Mouse (Mus musculus): Measurements from ENCODE around the gene Pygl. TPM values are rescaled to one million over a fixed set of nuclear protein-coding genes. Genes with fewer than 3 reads are reported as not detected.
"Not testable (repeated sequence)": the region's sequence is repeated elsewhere in the genome, so short reads cannot be mapped to it uniquely, and the experiment has no call there.

Pygl gene
- total RNA-seq, 2 experiments from 2014 or later, result 3.1 to 4.7 TPM

DNA sequence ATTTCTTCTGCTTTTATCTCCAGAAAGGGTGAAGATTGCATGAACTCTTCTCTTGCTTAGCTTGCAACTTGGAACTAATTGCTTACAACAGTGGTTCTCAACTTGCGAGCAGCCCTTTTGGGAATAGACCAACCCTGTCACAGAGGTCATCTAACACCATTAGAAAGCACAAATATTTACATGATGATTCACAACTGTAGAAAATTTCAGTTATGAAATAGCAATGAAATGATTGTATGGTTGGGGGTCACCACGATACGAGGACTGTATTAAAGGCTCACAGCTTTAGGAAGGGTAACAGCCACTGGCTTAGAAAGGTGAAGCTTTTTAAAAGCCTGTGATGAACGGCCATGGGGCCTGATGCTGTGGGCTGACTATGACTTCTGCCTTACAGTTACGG, 70.2 kb downstream of the Pygl start:
- intact Hi-C loops (cut with DNase I), result no loop called here
- DNase-seq, result no peak

DNA sequence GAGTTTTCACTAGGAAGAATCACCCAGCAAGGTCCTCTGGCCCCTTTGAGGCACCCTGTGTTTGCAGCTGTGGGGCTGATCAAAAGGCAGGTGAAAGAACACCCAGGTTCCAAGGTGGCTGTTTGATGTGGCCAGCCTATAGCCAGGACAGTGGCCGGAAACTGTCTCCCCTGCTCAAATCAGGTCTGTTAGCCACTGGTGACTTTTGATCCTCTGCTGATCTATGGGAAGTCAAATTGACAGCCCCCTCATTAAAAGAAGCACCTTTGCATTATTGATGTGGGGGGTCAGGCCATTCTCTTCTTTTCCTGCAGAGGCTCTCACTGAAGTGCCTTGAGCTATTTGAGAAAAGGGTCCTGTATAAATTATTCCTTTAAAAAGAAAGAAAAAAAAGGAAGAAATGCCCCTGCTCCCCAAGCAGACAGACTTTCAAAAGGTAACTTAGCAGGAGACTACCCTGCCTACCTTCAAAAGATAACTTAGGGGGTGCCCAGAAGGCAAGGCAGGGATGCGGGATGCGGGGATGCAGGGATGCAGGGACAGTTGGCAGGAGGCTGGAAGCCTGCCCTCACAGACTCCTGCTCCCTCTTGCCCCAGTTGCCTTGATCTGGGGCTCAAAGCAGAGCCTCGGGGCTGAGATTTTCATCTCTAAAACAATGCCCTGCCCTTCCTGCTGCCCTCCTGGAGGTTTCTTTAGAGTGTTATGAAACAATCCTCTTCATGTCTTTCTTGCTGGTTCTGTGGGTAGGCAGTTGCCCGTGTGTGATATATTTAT, 73.8 kb downstream of the Pygl start:
- intact Hi-C loops (cut with DNase I), result no loop called here
- no peak for DNase-seq

DNA sequence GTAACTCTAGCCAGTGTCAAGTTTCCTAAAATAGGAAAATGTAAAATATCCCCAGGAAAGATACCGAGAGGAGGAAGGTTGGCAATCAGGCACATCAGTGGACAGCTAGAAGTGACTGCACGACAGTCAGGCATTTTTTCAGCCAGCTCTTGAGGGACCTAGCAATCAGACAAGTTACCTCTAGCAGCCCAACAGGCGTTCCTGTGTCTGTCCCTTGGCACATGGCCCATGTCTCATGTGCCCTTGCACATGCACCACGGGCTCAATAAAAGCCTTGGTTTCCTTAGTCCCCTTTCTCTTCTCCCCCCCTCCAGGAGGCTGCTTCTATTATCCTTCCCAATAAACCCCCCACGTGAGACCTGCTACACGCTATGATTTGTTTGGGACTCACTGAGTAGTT, 75.1 kb downstream of the Pygl start:
- DNase-seq, result peak; percentile 13
- intact Hi-C loops (cut with DNase I), result no loop called here

DNA sequence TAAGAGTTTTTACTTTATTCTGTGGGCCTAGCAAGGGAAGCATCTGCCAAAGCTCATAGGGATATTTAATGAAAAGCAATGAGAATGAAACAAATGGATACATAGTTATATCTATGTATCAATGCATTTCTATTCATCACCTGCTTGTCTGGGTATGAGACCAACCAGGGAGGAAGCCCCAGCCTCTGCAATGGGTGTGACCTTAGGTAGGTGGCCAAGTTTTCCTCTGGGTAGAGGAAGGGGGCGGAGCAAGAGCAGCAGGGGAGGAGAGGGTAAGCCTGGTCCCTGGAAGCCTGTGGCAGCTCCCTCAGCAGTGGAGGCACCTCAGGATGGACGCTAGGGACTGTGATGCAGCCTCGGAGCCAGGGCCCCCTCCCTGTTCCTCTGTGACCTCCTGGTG, 77.4 kb downstream of the Pygl start, which contains the start of gene Abhd12b:
Gene Abhd12b (plus strand): TSS at position 301 of the 400 bp plus-strand sequence.
- intact Hi-C loops (cut with DNase I), result no loop called here
- no peak for DNase-seq

DNA sequence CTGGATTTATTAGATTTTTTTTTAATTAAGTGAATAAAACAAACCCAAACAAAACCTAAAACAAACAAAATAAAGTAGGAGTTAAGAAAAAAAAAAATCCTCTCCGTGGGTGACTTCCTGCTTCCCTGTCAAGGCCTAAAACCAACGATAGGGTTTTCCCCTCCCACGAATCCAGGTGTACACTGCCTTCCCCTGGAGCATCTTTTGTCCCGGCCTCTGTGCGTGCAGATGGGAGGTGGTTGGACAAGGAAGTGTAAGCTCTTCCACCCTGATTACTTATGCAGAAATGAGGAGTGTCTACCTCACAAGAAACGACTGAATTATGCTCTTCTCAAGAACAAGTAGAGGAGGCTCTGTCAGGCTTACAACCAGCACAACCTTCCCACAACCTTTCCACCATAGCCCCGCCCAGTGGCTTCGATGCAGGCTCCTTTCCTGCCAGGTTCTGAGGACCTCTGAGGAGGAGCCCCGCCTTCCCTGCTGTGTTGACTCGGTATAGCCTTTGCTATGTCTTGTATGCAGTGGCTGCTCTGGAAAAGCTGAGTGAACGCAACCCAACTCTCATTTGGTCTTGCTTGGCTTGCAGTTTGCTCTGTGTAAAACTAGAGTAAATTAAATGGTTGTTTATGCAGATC, 82.5 kb downstream of the Pygl start:
- peak; percentile 9 for DNase-seq
- intact Hi-C loops (cut with DNase I), result no loop called here

DNA sequence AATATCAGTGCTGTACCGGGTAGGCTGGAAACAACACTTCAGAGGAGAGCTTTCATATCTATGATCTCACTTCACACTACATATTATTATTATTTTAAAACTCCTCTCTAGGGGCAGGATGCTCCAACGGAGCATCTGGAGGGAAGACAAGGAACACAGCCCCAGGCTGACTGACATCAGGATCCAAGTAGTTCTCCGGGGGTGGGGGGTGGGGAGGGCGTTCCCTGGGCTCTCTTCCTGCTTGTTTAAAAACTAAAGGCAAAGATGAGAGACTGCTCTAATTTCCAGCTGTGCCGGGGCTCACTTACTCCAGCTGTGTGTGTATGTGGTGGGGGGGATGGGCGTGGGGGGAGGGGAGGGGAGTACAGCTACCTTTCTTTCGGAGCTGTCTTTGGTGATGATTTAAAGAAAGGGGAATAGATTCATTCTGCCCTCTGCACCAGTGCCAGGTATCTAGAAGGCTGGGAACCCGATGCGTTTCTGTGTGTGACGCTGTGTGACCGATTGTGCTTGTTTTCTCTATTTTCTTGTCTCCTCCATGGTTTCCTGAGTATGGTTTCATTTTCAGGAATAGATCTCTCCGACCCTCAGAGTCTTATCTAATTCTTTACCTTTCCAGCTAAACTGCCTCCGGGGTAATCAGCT, 83.2 kb downstream of the Pygl start:
- intact Hi-C loops (cut with DNase I), result no loop called here
- no peak for DNase-seq

DNA sequence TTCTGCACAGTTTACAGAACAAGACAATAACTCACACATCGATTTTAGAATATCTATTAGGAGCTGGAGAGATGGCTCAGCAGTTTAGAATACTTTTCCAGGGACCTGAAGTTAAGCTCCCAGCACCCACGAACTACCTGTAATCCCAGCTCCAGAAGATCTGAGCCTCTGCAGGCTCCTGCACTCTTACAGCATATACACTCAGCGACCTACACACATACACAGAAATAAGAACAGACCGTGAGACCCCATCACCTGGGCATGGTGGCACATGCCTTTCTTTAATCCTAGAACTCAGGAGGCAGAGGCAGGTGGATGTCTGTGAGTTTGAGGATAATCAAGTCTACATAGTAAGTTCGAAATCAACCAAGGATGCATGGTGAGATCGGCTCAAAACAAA, 85.7 kb downstream of the Pygl start:
- intact Hi-C loops (cut with DNase I), result no loop called here

DNA sequence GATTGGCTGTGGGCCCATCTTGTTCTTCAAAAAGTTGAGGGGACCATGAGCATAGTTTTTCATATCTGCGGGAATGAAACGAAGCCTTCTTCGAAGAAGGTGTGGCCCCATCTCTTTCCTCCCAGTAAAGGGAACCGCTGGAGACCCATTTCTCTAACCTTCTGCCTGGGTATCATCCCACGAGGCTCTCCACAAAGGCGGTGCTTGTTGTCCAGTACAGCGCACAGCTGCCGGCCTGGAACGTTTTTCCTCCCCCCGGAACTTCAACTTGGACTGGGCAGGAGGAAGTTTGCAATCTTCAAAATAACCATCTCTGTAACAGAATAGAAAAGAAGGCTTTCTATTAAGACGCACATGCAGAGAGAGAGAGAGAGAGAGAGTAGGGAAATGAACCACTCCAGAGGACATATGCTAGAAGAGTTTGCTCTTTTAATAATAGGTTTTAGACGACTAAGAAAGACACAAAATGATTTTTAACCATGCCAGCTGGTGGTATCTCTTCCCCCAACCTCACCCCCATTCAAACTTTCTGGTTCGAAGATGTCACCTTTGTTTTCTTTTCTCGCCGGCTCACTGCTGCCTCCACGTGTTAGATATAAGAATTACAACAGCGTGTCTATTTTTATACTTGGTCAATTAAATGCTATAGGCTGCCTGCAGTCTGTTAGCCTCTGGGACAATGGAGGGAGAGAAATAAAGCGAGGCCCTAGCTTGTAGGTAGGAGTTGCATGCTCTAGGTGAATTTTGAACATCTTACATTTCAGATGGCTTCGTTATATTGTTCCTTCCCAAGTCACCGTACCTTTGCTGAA, 86.4 kb downstream of the Pygl start:
- intact Hi-C loops (cut with DNase I), result no loop called here
- peak; percentile 47 for DNase-seq

More for the DNA sequence above, 85.7 kb downstream of the Pygl start:
- DNase-seq, result no peak

DNA sequence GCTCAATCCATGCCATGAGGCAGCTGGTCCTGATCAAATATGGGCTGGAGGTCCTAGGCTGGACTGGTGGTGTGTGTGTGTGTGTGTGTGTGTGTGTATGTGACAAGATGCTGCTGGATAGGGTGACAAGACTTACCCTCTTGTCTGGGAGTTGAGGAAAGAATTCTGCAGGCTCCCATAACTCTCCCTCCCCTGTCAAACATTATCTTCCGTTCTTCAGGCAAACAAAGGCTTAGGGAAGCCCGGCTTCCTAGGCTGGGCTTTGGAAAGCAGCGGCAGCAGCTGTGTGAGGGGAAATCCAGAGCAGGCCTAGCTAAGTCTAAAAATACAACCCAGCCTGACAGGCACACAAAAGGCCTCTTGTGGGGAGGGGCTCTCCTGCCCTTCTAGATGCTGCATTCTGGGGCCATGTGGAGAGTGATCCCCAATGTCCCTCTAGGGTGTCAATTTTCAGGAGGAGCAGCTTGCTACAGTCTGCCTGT, 87.1 kb downstream of the Pygl start:
- intact Hi-C loops (cut with DNase I); DNase-seq: not testable (repeated sequence)

DNA sequence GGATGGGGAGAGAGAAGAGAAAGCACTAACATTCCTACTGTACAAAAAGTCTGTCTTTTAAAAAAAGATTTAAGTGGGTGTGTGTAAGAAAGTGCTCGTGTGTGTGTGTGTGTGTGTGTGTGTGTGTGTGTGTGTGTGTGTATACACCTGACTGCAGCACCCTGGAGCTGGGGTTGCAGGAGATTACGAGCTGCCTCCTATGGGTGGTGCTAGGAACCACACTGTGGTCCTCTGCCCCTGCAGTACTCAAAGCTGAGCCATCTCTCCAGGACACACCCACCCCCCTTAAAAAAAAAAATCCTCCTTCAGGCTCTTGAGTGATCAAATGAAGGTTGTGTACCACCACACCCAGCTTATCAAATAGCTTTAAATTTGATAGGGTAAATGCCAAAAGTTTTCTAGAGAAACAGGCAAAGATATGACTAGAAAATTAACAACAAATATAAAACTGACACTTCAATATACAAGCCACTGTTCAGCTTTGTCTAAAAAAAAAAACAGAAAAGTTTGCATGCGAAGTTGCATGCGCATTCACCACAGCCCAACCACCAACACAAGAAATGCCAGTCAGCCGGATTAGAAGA, 90.2 kb downstream of the Pygl start:
- DNase-seq, result no peak
- intact Hi-C loops (cut with DNase I), result no loop called here

Other genes with a start within 250 kb of the Pygl start
- gene Sav1, start 244.5 kb downstream of the Pygl start, total RNA-seq (2021), result 10 to 100 TPM; 26.0 to 27.0 TPM
- gene Nin, start 117.8 kb downstream of the Pygl start, total RNA-seq (2021), result 10 to 100 TPM; 86.3 to 88.1 TPM
- not detected for gene Abhd12b, start 77.3 kb downstream of the Pygl start, total RNA-seq (2021)
- 100 to 1,000 TPM; 210 to 227 TPM for gene Trim9, start 116.1 kb upstream of the Pygl start, total RNA-seq (2021)
- gene Tmx1, start 221.6 kb upstream of the Pygl start, total RNA-seq (2021), result 10 to 100 TPM; 41.3 to 41.8 TPM